Mouse (Mus musculus): ENCODE measurements around the gene Gm13278. TPM values are rescaled to one million over a fixed set of nuclear protein-coding genes. Genes with fewer than 3 reads are reported as not detected.
"Not testable (repeated sequence)": the region's sequence is repeated elsewhere in the genome, so short reads cannot be mapped to it uniquely, and the experiment has no call there.

Gm13278 gene
- total RNA-seq, 2 experiments from 2014 or later, result not detected

DNA sequence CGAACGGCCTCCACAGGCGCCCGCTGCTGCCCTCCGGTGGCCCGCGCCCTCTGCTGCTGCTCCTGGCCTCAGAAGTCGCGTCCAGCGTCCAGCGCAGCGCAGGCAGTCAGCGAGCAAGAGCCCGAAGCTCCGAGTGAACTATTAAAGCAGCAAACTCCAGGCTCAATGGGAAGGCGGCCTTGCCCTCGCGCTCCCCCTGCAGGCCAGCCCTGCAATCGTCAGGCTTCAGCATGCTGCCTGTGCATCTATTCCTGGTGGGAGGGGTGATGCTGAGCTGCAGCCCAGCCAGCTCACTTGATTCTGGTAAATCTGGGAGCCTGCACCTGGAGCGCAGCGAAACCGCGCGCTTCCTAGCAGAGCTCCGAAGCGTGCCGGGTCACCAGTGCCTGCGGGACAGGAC is 2.9 kb upstream of the Gm13278 start, which contains the start of gene Gm13277:
Gm13277 (plus strand) TSS at position 231 of the 400 bp plus-strand sequence.
- peak; percentile 58 to 79 for DNase-seq (ENCODE audit: low spot score in 2 of 2)

DNA sequence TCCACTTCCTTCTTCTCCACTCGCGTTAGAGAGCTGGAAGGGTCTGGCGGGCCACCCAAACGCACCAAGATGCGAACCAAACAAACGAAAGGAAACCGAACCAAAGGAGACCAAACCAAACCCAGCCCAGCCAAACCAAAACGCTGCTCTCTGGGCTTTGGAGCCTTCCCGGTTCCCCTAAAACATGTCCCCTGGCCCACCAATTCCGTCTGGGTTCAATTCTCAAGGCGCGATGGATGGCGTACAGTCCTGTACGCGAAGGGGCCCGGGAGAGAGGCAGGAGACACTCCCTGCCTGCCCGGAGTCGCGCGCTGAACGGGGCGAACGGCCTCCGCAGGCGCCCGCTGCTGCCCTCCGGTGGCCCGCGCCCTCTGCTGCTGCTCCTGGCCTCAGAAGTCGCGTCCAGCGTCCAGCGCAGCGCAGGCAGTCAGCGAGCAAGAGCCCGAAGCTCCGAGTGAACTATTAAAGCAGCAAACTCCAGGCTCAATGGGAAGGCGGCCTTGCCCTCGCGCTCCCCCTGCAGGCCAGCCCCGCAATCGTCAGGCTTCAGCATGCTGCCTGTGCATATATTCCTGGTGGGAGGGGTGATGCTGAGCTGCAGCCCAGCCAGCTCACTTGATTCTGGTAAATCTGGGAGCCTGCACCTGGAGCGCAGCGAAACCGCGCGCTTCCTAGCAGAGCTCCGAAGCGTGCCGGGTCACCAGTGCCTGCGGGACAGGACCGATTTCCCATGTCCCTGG is 2.8 kb downstream of the Gm13278 start, which contains the start of gene Gm13275:
Gm13275 (plus strand) TSS at position 552 of the 740 bp plus-strand sequence.
- DNase-seq (ENCODE audit: low spot score in 2 of 2), result peak; percentile 52 to 63

DNA sequence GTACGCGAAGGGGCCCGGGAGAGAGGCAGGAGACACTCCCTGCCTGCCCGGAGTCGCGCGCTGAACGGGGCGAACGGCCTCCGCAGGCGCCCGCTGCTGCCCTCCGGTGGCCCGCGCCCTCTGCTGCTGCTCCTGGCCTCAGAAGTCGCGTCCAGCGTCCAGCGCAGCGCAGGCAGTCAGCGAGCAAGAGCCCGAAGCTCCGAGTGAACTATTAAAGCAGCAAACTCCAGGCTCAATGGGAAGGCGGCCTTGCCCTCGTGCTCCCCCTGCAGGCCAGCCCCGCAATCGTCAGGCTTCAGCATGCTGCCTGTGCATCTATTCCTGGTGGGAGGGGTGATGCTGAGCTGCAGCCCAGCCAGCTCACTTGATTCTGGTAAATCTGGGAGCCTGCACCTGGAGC is 5.7 kb downstream of the Gm13278 start, which contains the start of gene Gm13279:
Gm13279 (plus strand) TSS at position 301 of the 400 bp plus-strand sequence.
- DNase-seq (ENCODE audit: low spot score in 2 of 2), result not testable (repeated sequence)

DNA sequence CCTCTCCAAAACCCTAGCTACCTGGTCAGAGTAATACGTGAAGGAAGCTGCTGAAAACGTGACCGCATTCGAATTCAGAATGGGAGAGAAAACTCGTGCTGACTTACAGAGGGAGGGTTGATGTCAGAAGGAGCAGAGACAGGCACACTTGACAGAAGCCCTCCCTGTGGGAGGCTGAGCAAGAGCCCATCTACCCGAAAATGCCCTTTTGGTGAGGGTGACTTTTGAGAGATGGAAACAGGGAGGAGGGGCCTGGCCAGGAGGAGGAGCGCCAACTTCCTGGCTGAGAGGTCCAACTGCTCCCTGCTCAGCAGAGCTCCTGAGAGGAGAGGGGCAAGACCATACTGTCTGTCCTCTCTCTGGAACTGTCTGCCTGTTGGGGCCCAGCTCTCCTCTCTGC is 8.0 kb downstream of the Gm13278 start, which contains the start of gene Gm13285:
Gm13285 (plus strand) TSS at position 301 of the 400 bp plus-strand sequence.
- DNase-seq (ENCODE audit: low spot score in 2 of 2), result not testable (repeated sequence)

DNA sequence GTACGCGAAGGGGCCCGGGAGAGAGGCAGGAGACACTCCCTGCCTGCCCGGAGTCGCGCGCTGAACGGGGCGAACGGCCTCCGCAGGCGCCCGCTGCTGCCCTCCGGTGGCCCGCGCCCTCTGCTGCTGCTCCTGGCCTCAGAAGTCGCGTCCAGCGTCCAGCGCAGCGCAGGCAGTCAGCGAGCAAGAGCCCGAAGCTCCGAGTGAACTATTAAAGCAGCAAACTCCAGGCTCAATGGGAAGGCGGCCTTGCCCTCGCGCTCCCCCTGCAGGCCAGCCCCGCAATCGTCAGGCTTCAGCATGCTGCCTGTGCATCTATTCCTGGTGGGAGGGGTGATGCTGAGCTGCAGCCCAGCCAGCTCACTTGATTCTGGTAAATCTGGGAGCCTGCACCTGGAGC is 11.6 kb downstream of the Gm13278 start, which contains the start of gene Gm13287:
Gm13287 (plus strand) TSS at position 301 of the 400 bp plus-strand sequence.
- not testable (repeated sequence) for DNase-seq (ENCODE audit: low spot score in 2 of 2)

DNA sequence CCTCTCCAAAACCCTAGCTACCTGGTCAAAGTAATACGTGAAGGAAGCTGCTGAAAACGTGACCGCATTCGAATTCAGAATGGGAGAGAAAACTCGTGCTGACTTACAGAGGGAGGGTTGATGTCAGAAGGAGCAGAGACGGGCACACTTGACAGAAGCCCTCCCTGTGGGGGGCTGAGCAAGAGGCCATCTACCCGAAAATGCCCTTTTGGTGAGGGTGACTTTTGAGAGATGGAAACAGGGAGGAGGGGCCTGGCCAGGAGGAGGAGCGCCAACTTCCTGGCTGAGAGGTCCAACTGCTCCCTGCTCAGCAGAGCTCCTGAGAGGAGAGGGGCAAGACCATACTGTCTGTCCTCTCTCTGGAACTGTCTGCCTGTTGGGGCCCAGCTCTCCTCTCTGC is 13.9 kb downstream of the Gm13278 start, which contains the start of gene Gm13288:
Gm13288 (plus strand) TSS at position 301 of the 400 bp plus-strand sequence.
- not testable (repeated sequence) for DNase-seq (ENCODE audit: low spot score in 2 of 2)

DNA sequence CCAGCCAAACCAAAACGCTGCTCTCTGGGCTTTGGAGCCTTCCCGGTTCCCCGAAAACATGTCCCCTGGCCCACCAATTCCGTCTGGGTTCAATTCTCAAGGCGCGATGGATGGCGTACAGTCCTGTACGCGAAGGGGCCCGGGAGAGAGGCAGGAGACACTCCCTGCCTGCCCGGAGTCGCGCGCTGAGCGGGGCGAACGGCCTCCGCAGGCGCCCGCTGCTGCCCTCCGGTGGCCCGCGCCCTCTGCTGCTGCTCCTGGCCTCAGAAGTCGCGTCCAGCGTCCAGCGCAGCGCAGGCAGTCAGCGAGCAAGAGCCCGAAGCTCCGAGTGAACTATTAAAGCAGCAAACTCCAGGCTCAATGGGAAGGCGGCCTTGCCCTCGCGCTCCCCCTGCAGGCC is 14.4 kb downstream of the Gm13278 start:
- DNase-seq (ENCODE audit: low spot score in 2 of 2), result not testable (repeated sequence)

DNA sequence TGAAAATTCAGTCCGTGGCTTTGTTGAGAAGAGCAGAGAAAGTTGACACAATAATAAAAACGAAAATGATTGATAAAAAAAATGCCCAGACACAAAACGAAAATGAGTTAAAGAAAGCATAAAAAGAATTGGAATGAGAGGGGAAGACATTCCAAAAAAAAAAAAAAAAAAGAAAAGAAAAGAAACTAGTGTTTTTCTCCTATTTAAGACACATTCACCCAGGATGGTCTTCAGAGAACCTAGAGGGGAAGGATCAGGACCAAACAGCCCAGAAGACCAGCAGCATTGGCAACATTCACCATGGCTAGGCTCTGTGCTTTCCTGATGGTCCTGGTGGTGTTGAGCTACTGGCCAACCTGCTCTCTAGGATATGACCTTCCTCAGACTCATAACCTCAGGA is 24.6 kb downstream of the Gm13278 start, which contains the start of gene Ifna7:
Ifna7 (plus strand) TSS at position 301 of the 400 bp plus-strand sequence.
- DNase-seq (ENCODE audit: low spot score in 2 of 2), result no peak

DNA sequence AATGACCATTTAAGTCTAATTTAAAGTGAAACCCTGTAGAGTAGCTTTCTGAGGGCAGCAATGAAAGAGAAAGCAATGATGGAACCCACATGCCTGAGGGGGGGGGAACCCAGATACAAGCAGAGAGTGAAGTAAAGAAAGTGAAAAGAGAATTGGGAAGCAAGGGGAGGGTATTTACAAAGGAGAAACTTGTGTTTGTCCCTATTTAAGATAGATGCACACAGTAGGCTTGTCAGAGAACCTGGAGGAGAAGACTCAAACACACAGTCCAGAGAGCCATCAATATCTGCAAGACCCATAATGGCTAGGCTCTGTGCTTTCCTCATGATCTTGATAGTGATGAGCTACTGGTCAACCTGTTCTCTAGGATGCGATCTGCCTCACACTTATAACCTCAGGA is 28.3 kb downstream of the Gm13278 start, which contains the start of gene Ifna11:
Ifna11 (plus strand) TSS at position 301 of the 400 bp plus-strand sequence.
- no peak for DNase-seq (ENCODE audit: low spot score in 2 of 2)

DNA sequence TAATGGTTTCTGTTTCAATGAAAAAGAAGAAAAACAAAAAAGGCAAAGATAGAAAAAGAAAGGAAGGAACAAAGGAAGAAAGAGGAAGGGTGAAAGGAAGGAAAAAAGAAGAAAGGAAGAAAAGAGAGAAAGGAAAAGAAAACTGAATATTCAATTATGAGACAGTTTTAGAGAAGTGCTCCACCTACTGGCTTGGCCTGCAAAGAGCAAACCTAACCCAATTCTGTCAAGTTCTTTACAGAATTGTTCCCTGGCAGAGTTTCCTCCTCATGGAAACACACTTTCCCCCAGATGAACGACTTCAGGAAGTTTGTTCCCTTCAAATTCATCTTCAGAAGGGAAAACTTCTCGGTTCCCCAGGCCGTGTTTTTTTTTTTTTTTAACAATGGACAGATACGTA is 31.6 kb downstream of the Gm13278 start:
- peak in 1 of 2 experiments; percentile 14 for DNase-seq (ENCODE audit: low spot score in 2 of 2)

DNA sequence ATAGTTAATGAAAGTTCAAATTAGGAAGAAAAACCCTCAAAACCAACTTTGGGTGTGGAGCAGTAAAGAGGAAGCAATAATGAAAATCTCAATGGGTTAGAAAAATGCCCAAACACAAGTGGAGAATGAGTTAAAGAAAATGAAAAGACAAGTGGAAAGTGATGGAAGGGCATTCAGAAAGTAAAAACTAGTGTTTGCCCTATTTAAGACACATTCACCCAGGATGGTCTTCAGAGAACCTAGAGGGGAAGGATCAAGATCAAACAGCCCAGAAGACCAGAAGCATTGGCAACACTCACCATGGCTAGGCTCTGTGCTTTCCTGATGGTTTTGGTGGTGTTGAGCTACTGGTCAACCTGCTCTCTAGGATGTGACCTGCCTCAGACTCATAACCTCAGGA is 35.8 kb downstream of the Gm13278 start, which contains the start of gene Ifna6:
Ifna6 (plus strand) TSS at position 301 of the 400 bp plus-strand sequence.
- not testable (repeated sequence) for DNase-seq (ENCODE audit: low spot score in 2 of 2)

DNA sequence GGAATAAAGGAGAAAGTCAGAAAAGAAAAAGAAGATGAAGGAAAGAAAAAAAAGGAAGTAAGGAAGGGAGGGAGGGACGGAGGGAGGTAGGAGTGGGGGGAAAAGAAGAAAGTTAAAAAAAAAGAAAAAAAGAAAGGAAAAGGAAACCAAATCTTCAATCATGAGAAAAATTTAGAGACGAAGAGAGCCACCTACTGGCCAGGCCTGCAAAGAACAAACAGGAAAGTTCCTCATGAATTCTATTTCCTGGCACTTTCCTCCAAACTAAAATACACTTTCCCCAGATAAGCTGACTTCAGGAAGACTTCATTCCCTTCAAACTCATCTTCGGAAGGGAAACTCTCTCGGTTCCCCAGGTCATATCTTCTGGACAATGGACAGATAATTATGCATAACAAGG is 39.2 kb downstream of the Gm13278 start:
- DNase-seq (ENCODE audit: low spot score in 2 of 2), result peak in 1 of 2 experiments; percentile 48

DNA sequence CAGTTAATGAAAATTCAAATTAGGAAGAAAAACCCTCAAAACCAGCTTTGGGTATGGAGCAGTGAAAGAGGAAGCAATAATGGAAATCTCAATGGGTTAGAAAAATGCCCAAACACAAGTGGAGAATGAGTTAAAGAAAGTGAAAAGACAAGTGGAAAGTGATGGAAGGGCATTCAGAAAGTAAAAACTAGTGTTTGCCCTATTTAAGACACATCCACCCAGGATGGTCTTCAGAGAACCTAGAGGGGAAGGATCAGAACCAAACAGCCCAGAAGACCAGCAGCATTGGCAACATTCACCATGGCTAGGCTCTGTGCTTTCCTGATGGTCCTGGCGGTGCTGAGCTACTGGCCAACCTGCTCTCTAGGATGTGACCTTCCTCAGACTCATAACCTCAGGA is 43.9 kb downstream of the Gm13278 start, which contains the start of gene Ifna5:
Ifna5 (plus strand) TSS at position 301 of the 400 bp plus-strand sequence.
- DNase-seq (ENCODE audit: low spot score in 2 of 2), result not testable (repeated sequence)

DNA sequence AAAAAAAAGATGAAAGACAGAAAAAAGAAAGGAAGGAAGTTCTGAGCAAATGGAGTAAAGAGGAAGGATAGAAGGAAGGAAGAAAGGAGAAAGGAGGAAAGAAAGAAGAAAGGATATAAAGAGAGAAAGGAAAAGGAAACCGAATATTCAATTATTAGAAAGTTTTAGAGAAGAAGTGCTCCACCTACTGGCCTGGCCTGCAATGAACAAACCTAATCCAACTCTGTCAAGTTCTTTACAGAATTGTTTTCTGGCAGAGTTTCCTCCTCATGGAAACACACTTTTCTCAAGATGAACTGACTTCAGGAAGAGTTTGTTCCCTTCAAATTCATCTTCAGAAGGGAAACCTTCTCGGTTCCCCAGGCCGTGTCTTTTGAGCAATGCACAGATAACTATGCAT is 47.5 kb downstream of the Gm13278 start:
- peak in 1 of 2 experiments; percentile 5 for DNase-seq (ENCODE audit: low spot score in 2 of 2)

DNA sequence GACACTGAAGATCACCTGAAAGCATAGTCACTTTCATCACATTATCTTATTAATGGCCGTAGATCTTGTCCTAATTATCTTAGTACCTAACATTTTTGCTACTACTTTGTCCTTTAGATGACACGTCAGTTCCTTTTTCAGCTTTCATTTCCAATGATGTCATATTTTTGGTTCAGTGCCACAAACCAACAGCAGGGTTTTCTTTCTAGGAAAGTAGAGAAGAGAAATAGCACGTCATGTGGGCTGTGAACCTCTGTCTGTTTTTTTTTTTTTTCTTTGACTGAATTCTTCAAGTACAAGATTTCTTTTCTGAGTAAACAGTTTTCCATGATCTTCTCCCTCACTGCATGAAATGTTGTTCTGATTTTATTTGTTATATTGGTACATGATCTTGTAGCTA is 48.7 kb downstream of the Gm13278 start:
- DNase-seq (ENCODE audit: low spot score in 2 of 2), result no peak

DNA sequence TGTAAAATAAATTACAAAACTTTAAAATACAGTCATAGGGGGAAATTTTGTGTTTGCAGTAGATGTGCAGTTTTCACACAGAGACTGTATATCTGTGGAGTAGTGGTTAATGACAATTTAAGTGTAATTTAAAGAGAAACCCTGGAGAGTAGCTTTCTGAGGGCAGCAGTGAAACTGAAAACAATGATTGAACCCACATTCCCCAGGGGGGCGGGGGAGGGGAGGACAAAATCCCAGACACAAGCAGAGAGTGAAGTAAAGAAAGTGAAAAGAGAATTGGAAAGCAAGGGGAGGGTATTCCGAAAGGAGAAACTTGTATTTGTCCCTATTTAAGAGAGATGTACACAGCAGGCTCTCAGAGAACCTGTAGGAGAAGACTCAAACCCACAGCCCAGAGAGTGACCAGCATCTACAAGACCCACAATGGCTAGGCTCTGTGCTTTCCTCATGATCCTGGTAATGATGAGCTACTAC is 50.1 kb downstream of the Gm13278 start, which contains the start of gene Ifna4:
Ifna4 (plus strand) TSS at position 424 of the 474 bp plus-strand sequence.
- no peak for DNase-seq (ENCODE audit: low spot score in 2 of 2)

Other genes starting within 250 kb of the Gm13278 start
- gene Ifna15, start 233.3 kb upstream of the Gm13278 start, total RNA-seq (2021), result not detected
- not detected for gene Ifna14, start 219.8 kb upstream of the Gm13278 start, total RNA-seq (2021)
- not detected for gene Ifna9, start 199.2 kb upstream of the Gm13278 start, total RNA-seq (2021)
- gene Ifna12, start 188.2 kb upstream of the Gm13278 start, total RNA-seq (2021), result not detected
- not detected for gene C87499, start 157.1 kb upstream of the Gm13278 start, total RNA-seq (2021)
- gene Ifna13, start 147.1 kb upstream of the Gm13278 start, total RNA-seq (2021), result not detected
- gene Ifna16, start 114.6 kb upstream of the Gm13278 start, total RNA-seq (2021), result not detected
- not detected for gene Ifna2, start 107.6 kb upstream of the Gm13278 start, total RNA-seq (2021)
- gene Ifnab, start 100.2 kb upstream of the Gm13278 start, total RNA-seq (2021), result not detected
- gene Gm26566, start 69.7 kb upstream of the Gm13278 start, total RNA-seq (2021), result 1 to 10 TPM; 1.1 to 1.6 TPM
- gene Klhl9, start 69.1 kb upstream of the Gm13278 start, total RNA-seq (2021), result 100 to 1,000 TPM; 103 to 111 TPM
- not detected for gene Gm13271, start 36.7 kb upstream of the Gm13278 start, total RNA-seq (2021)
- not detected for gene Gm13283, start 31.4 kb upstream of the Gm13278 start, total RNA-seq (2021)
- not detected for gene Gm13290, start 17.7 kb upstream of the Gm13278 start, total RNA-seq (2021)
- gene Gm13289, start 14.6 kb upstream of the Gm13278 start, total RNA-seq (2021), result not detected
- gene Gm13272, start 11.7 kb upstream of the Gm13278 start, total RNA-seq (2021), result not detected
- gene Ifnz, start 9.4 kb upstream of the Gm13278 start, total RNA-seq (2021), result not detected
- not detected for gene Gm13276, start 5.8 kb upstream of the Gm13278 start, total RNA-seq (2021)
- not detected for gene Gm13277, start 2.9 kb upstream of the Gm13278 start, total RNA-seq (2021)
- not detected for gene Gm13275, start 2.9 kb downstream of the Gm13278 start, total RNA-seq (2021)
- not detected for gene Gm13279, start 5.8 kb downstream of the Gm13278 start, total RNA-seq (2021)
- not detected for gene Gm13285, start 8.1 kb downstream of the Gm13278 start, total RNA-seq (2021)
- not detected for gene Gm13287, start 11.7 kb downstream of the Gm13278 start, total RNA-seq (2021)
- gene Gm13288, start 14.0 kb downstream of the Gm13278 start, total RNA-seq (2021), result not detected
- not detected for gene Ifna7, start 24.7 kb downstream of the Gm13278 start, total RNA-seq (2021)
- not detected for gene Ifna11, start 28.4 kb downstream of the Gm13278 start, total RNA-seq (2021)
- gene Ifna6, start 35.9 kb downstream of the Gm13278 start, total RNA-seq (2021), result not detected
- not detected for gene Ifna5, start 44.0 kb downstream of the Gm13278 start, total RNA-seq (2021)
- gene Ifna4, start 50.3 kb downstream of the Gm13278 start, total RNA-seq (2021), result not detected
- gene Ifna1, start 58.5 kb downstream of the Gm13278 start, total RNA-seq (2021), result not detected
- not detected for gene Ifne, start 88.7 kb downstream of the Gm13278 start, total RNA-seq (2021)

Measured in layer of hippocampus, adult 18-20 months (tissue).